Mouse (Mus musculus) CH12.LX (cell line): ENCODE data around the gene Muc13. TPM values are rescaled to one million over a fixed set of nuclear protein-coding genes. Genes with fewer than 3 reads are reported as not detected.

ENCODE experiments used
- DNase-seq: peaks from one replicate; pipeline ENCODE4 v3.0.0-alpha.2; 2013; ENCODE audit errors: extremely low read depth
- H3K27ac ChIP-seq: 2 replicates; pipeline ENCODE4 v1.5.1; 2012; ENCODE audit warnings: low read depth, mild to moderate bottlenecking, control low read depth, moderate library complexity; ENCODE audit not compliant: insufficient read depth
- H3K27me3 ChIP-seq: replicated peaks from 2 replicates; pipeline ENCODE3; 2012; ENCODE audit warnings: inconsistent platforms
- H3K36me3 ChIP-seq, 2 experiments: replicated peaks in 1 of 2; 2 replicates each; pipeline versions ENCODE3 to v1.6.1; 2012; ENCODE audit warnings: inconsistent platforms in 1 of 2, low read length in 1 of 2, mild to moderate bottlenecking in 1 of 2, mixed read lengths in 1 of 2, moderate library complexity in 1 of 2; ENCODE audit not compliant: control insufficient read depth in 1 of 2, insufficient read depth in 1 of 2
- H3K4me1 ChIP-seq, 2 experiments: 2 replicates each; pipeline ENCODE4 v1.6.1; 2012; ENCODE audit warnings: inconsistent platforms in 1 of 2, moderate library complexity in 1 of 2; ENCODE audit not compliant: insufficient read depth in 2 of 2, control insufficient read depth in 1 of 2
- H3K4me2 ChIP-seq: 2 replicates; pipeline ENCODE4 v1.6.1; 2012; ENCODE audit warnings: low read depth, mild to moderate bottlenecking, control low read depth; ENCODE audit not compliant: poor library complexity, insufficient read depth, severe bottlenecking
- H3K4me3 ChIP-seq, 3 experiments: fragments of 150-350 bp in 1 of 3; sonication (generic) in 1 of 3; replicated peaks in 1 of 3; 2 replicates each; pipeline versions ENCODE3 to v1.5.1; 2011 to 2012; ENCODE audit warnings: low read depth in 2 of 3, low read length in 2 of 3, mild to moderate bottlenecking in 2 of 3, moderate library complexity in 2 of 3, control low read depth in 1 of 3, improper control_type of control experiment in 1 of 3, inconsistent platforms in 1 of 3, mixed read lengths in 1 of 3; ENCODE audit not compliant: poor library complexity in 1 of 3
- H3K79me2 ChIP-seq: replicated peaks from 2 replicates; pipeline ENCODE4 v1.6.1; 2012; ENCODE audit warnings: mild to moderate bottlenecking, moderate library complexity; ENCODE audit not compliant: control insufficient read depth, poor library complexity, insufficient read depth, severe bottlenecking; ENCODE audit errors: extremely low read depth
- H3K9ac ChIP-seq: 2 replicates; pipeline ENCODE4 v1.6.1; 2012; ENCODE audit warnings: low read depth, mild to moderate bottlenecking, control low read depth, moderate library complexity; ENCODE audit not compliant: insufficient read depth
- H3K9me3 ChIP-seq: replicated peaks from 2 replicates; pipeline ENCODE3; 2012; ENCODE audit warnings: low read length, inconsistent platforms, mixed read lengths
- CHD2 ChIP-seq: IDR thresholded peaks from 2 replicates; pipeline ENCODE4 v1.6.1; 2011; ENCODE audit warnings: low read length, improper control_type of control experiment
- CTCF ChIP-seq, 2 experiments: IDR thresholded peaks in 1 of 2; conservative IDR thresholded peaks in 1 of 2; 2 replicates each; pipeline ENCODE4 v1.5.1; 2011 to 2012; ENCODE audit warnings: low read depth in 2 of 2, low read length in 2 of 2, improper control_type of control experiment in 1 of 2, inconsistent platforms in 1 of 2, mild to moderate bottlenecking in 1 of 2, moderate library complexity in 1 of 2
- EP300 ChIP-seq: IDR thresholded peaks from 2 replicates; pipeline ENCODE4 v1.6.1; 2011; ENCODE audit warnings: low read length, improper control_type of control experiment
- IRF4 ChIP-seq: IDR thresholded peaks from 2 replicates; pipeline ENCODE4 v1.6.1; 2014; ENCODE audit warnings: low read depth, mild to moderate bottlenecking, inconsistent platforms, low read length, improper control_type of control experiment
- JUND ChIP-seq: conservative IDR thresholded peaks from 2 replicates; pipeline ENCODE4 v1.6.1; 2011; ENCODE audit warnings: low read depth, low read length, improper control_type of control experiment
- KAT2A ChIP-seq: IDR thresholded peaks from 2 replicates; pipeline ENCODE4 v1.6.1; 2012; ENCODE audit warnings: low read length, improper control_type of control experiment, inconsistent platforms; ENCODE audit not compliant: insufficient replicate concordance
- MEF2A ChIP-seq: IDR thresholded peaks from 2 replicates; pipeline ENCODE4 v1.6.1; 2014; ENCODE audit warnings: low read depth, mild to moderate bottlenecking, inconsistent platforms, low read length, improper control_type of control experiment, borderline replicate concordance
- MYC ChIP-seq: IDR thresholded peaks from 2 replicates; pipeline ENCODE4 v1.6.1; 2011; ENCODE audit warnings: low read depth, mild to moderate bottlenecking, improper control_type of control experiment, low read length
- NRF1 ChIP-seq: IDR thresholded peaks from 2 replicates; pipeline ENCODE4 v1.6.1; 2014; ENCODE audit warnings: low read depth, mild to moderate bottlenecking, inconsistent platforms, low read length, improper control_type of control experiment, moderate library complexity
- POLR2A ChIP-seq: IDR thresholded peaks from 2 replicates; pipeline ENCODE4 v1.6.1; 2011; ENCODE audit warnings: low read depth, mild to moderate bottlenecking, improper control_type of control experiment, low read length
- POLR2AphosphoS2 ChIP-seq: IDR thresholded peaks from 2 replicates; pipeline ENCODE4 v1.6.1; 2011; ENCODE audit warnings: low read depth, low read length, improper control_type of control experiment
- SIN3A ChIP-seq: IDR thresholded peaks from 2 replicates; pipeline ENCODE4 v1.6.1; 2012; ENCODE audit warnings: low read length, improper control_type of control experiment, inconsistent platforms
- SMC3 ChIP-seq: IDR thresholded peaks from 2 replicates; pipeline ENCODE4 v1.6.1; 2011; ENCODE audit warnings: low read depth, low read length, improper control_type of control experiment
- TCF12 ChIP-seq: IDR thresholded peaks from 2 replicates; pipeline ENCODE4 v1.6.1; 2014; ENCODE audit warnings: low read depth, mild to moderate bottlenecking, inconsistent platforms, low read length, improper control_type of control experiment
- USF1 ChIP-seq: IDR thresholded peaks from 2 replicates; pipeline ENCODE4 v1.6.1; 2014; ENCODE audit warnings: low read depth, mild to moderate bottlenecking, inconsistent platforms, low read length, improper control_type of control experiment
- ZKSCAN1 ChIP-seq: IDR thresholded peaks from 2 replicates; pipeline ENCODE4 v1.6.1; 2012; ENCODE audit warnings: low read depth, inconsistent platforms, low read length, improper control_type of control experiment, borderline replicate concordance
- dilution Hi-C: fragments of 300-500 bp; cut with MboI; formaldehyde crosslinking; loops from 2 replicates; pipeline ENCODE4 v1.14.3; 2020; ENCODE audit warnings: low sequenced_read_pairs; ENCODE audit not compliant: extremely low pct_unique_long_range_greater_than_20kb, extremely low pct_ligation_motif_present
- in situ Hi-C: fragments of 300-500 bp; cut with MboI; formaldehyde crosslinking; loops from 3 replicates; pipeline ENCODE4 v1.14.3; 2019; ENCODE audit warnings: low sequenced_read_pairs, low pct_ligation_motif_present, low pct_unique_long_range_greater_than_20kb, mixed read lengths
- polyA plus RNA-seq: library from polyadenylated mRNA; unstranded; fragments of >175 nt; gene quantifications from 2 replicates; pipeline ENCODE4 v1.2.1, GENCODE M21; 2012; ENCODE audit warnings: low read depth; ENCODE audit not compliant: insufficient read length
- total RNA-seq, 2 experiments: library from RNA; depleted of rRNA; stranded (reverse); fragments of 300-350 nt in 1 of 2; fragments of >200 nt in 1 of 2; gene quantifications; 2 replicates each; pipeline ENCODE4 v1.2.3; 2012 to 2014

Muc13 gene
- total and polyA plus RNA-seq, 3 experiments: not detected

DNA sequence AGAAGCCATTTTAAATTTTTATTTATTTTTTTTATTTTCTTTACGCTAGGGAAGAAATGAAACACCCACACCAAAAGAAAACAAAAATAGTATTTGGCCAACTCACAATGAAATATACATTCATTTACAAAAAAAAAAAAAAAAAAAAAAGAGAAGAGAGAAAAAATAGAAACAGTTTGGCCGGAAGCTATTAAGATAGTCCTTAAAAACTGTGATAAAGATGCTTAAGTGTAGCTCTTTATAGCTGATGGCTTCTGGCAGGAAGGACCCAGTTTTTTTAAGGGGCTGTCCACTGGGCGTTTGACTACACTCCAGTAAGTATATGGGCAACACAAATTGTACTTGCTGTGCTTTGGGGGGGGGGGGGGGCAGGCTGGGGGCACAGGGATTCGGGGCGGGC, 65.5 kb downstream of the Muc13 start:
- Histone ChIP-seq H3K4me2 (no peak overlapping the region), H3K9ac (no peak overlapping the region), H3K4me1 (peaks cover 0 to 12% of the 10 kb centered on the region in 2 experiments; a peak in 1 of 4 replicates), H3K79me2 (no peaks in the 10 kb centered on the region), H3K27me3 (peaks cover 1% of the 10 kb centered on the region), H3K36me3 (no peaks in the 10 kb centered on the region), H3K27ac (no peak overlapping the region), H3K4me3 (no peak overlapping the region), H3K9me3 (no peaks in the 10 kb centered on the region)
- no peak for DNase-seq
- dilution Hi-C loops: no loop called here
- in situ Hi-C loops: no loop called here
- TF ChIP-seq NRF1 (no peak), TCF12 (no peak), CHD2 (no peak), POLR2A (no peak), SIN3A (no peak), USF1 (no peak), POLR2AphosphoS2 (no peak), IRF4 (no peak), MEF2A (no peak), JUND (no peak), MYC (no peak), ZKSCAN1 (no peak), KAT2A (no peak)

DNA sequence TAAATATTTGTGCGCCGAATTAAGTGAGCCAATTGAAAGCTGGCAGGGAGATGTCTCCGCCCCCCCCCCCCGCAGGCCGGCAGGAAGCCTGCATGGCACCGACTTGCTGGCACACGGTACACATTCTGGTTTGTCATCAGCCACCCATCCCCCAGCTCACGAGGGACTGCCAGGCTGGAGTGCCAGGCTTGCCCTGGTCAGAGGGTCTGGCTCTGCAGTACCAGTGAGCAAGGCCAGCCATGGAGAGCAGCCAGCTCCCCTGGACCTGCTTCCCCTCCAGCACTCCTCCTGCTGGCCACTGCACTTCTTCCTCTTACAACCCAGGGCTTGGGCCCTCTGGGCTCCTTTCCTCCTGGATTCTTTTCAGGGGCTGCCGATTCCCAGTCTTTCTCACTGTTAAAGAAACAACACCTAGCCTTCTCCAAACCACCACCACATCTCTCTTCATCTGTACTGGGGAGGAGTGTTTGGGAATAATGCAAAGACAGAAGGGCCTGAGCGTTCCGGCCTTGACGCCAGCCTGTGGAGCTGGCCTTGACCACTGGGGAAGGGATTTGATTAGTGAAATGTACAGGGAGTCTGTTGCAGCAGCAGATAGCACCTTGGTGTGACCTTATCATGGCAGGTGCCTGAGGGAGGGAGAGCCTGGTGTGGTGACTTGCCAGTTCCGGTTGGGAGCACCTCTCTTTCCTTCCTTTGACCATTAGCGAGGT, 66.3 kb downstream of the Muc13 start:
- TF ChIP-seq EP300: no peak
- no peak for TF ChIP-seq TCF12
- TF ChIP-seq CTCF (conservative IDR thresholded peaks at IDR 0.05 in 1 of 2, IDR thresholded peaks at IDR 0.05 in 1 of 2; ENCODE audit: low read depth in 2 of 2, low read length in 2 of 2): peak in 1 of 2 experiments; percentile 37; a peak in 2 of 4 replicates
- TF ChIP-seq SMC3: peak; percentile 44
- Histone ChIP-seq H3K4me1 (peaks cover 0 to 10% of the 10 kb centered on the region in 2 experiments; a peak in 1 of 4 replicates), H3K9ac (no peak overlapping the region), H3K27ac (no peak overlapping the region), H3K9me3 (no peaks in the 10 kb centered on the region), H3K79me2 (no peaks in the 10 kb centered on the region), H3K27me3 (peaks cover 1% of the 10 kb centered on the region), H3K4me2 (no peak overlapping the region), H3K4me3 (no peak overlapping the region), H3K36me3 (no peaks in the 10 kb centered on the region)
- in situ Hi-C loops: no loop called here
- dilution Hi-C loops: no loop called here
- DNase-seq: no peak
